Mouse (Mus musculus): ENCODE data around the gene Acox1. TPM values are rescaled to one million over a fixed set of nuclear protein-coding genes. Genes with fewer than 3 reads are reported as not detected.

The Acox1 gene
- polyA plus RNA-seq, 1 experiment from 2014 or later = 67.8 TPM

- Histone ChIP-seq H3K27me3 (replicated peaks; ENCODE audit: control insufficient read depth, insufficient read depth, low read length) (no peaks in the 10 kb centered on the region), H3K4me3 (ENCODE audit: low read length) (no peak overlapping the region), H3K9ac (ENCODE audit: low read depth, low read length) (no peak overlapping the region), H3K4me2 (ENCODE audit: low read length) (no peak overlapping the region), H3K9me3 (ENCODE audit: control insufficient read depth, low read length) (no peaks in the 10 kb centered on the region), H3K36me3 (ENCODE audit: control insufficient read depth, insufficient read depth, low read length) (peaks cover 4% of the 10 kb centered on the region; the same call in 1 of the 2 replicates), H3K4me1 (ENCODE audit: control insufficient read depth, insufficient read depth, low read depth, low read length) (peaks cover 9% of the 10 kb centered on the region), H3K27ac (ENCODE audit: low read depth, low read length) (no peak overlapping the region)
- ATAC-seq = no peak
- 95% methylated on average over 2 of the region's 2 CpGs for WGBS
These were observed 2.3 kb upstream of the Acox1 start for GRCm38 (mm10) chr11:116201151-116201550.

DNA sequence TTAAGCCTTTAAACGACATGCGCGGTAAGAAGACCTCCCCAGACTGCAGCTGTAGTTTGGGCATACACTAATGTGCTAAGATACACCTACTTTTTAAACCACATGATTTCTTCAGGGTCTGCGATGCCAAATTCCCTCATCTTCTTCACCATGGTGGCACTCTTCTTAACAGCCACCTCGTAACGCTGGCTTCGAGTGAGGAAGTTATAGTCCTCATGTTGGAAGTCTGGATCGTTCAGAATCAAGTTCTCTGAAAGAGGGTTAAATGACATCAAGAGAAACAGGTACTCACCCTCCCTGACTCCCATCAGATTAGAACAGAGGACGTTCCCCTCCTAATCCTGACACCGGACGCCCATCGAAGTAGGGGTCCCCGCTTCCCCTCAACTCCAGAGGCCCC, 713 bp downstream of the Acox1 start:
- ATAC-seq = no peak; the same call in 1 of the 2 replicates
- Histone ChIP-seq H3K36me3 (ENCODE audit: control insufficient read depth, insufficient read depth, low read length) (no peaks in the 10 kb centered on the region; the same call in 1 of the 2 replicates), H3K9me3 (ENCODE audit: control insufficient read depth, low read length) (no peaks in the 10 kb centered on the region), H3K4me1 (ENCODE audit: control insufficient read depth, insufficient read depth, low read depth, low read length) (peaks cover 14% of the 10 kb centered on the region), H3K4me3 (ENCODE audit: low read length) (peak overlapping the region; percentile 65), H3K27me3 (replicated peaks; ENCODE audit: control insufficient read depth, insufficient read depth, low read length) (no peaks in the 10 kb centered on the region), H3K9ac (ENCODE audit: low read depth, low read length) (peak overlapping the region; percentile 83), H3K4me2 (ENCODE audit: low read length) (peak overlapping the region; percentile 70), H3K27ac (ENCODE audit: low read depth, low read length) (peak overlapping the region; percentile 95)
- WGBS = 21% methylated on average over 13 of the region's 13 CpGs

DNA sequence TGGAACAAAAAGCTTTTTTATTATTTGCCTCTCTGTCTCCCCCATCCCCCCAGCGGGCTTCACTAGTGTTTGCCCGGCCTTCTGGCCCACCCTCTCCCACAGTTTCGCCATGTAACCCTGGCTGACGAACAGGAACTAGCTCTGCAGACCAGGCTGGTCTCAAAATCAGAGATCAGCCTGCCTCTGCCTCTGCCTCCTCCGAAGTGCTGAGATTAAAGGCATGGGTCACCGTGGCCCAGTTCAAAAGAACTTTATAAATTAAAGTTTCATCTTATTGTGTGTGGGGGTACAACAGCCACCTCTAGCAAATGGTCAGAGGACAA, 1.3 kb downstream of the Acox1 start:
- Histone ChIP-seq H3K27ac (ENCODE audit: low read depth, low read length) (no peak overlapping the region), H3K4me1 (ENCODE audit: control insufficient read depth, insufficient read depth, low read depth, low read length) (peaks cover 14% of the 10 kb centered on the region), H3K4me3 (ENCODE audit: low read length) (peak overlapping the region; percentile 65; the same call in 1 of the 2 replicates), H3K4me2 (ENCODE audit: low read length) (peak overlapping the region; percentile 70), H3K36me3 (ENCODE audit: control insufficient read depth, insufficient read depth, low read length) (no peaks in the 10 kb centered on the region; the same call in 1 of the 2 replicates), H3K27me3 (replicated peaks; ENCODE audit: control insufficient read depth, insufficient read depth, low read length) (no peaks in the 10 kb centered on the region), H3K9ac (ENCODE audit: low read depth, low read length) (no peak overlapping the region), H3K9me3 (ENCODE audit: control insufficient read depth, low read length) (no peaks in the 10 kb centered on the region)
- WGBS = 94% methylated on average over 6 of the region's 6 CpGs
- no peak for ATAC-seq

DNA sequence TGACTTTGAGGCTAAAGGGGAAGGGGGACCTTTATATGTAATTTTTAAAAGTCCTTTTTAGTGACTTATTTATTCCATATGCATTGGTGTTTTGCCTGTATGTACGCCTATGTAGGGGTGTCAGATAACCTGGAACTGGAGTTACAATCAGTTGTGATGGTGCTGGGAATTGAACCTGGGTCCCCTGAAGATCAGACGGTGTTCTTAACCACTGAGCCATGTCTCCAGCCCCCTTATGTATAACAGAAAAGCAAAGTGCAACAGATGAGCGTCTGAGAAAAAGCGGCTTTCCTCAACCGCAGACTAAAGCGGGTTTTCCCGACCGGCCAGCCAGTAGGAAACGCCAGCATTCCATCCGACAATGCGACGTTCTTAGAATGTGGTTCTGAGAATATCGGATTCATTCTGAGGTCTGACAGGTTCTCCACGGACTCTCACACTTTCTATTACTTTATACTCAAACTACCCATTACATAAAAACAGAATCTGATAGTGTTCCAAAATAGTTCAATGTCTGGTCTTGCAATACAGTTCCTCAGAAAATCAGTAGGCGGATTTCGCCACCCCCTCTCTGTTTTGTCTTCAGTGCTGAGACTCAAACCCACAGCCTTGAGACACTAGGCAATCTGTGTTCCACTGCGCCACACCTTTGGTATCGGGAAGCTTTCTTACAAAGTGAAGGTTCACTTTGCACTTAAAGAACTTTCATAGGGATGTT, 1.8 kb downstream of the Acox1 start:
- ATAC-seq = no peak
- Histone ChIP-seq H3K4me2 (ENCODE audit: low read length) (peak overlapping the region; percentile 70; the same call in 1 of the 2 replicates), H3K9ac (ENCODE audit: low read depth, low read length) (no peak overlapping the region), H3K36me3 (ENCODE audit: control insufficient read depth, insufficient read depth, low read length) (no peaks in the 10 kb centered on the region; the same call in 1 of the 2 replicates), H3K9me3 (ENCODE audit: control insufficient read depth, low read length) (no peaks in the 10 kb centered on the region), H3K4me1 (ENCODE audit: control insufficient read depth, insufficient read depth, low read depth, low read length) (peaks cover 14% of the 10 kb centered on the region), H3K27me3 (replicated peaks; ENCODE audit: control insufficient read depth, insufficient read depth, low read length) (no peaks in the 10 kb centered on the region), H3K27ac (ENCODE audit: low read depth, low read length) (no peak overlapping the region), H3K4me3 (ENCODE audit: low read length) (no peak overlapping the region)
- 94% methylated on average over 18 of the region's 18 CpGs for WGBS

DNA sequence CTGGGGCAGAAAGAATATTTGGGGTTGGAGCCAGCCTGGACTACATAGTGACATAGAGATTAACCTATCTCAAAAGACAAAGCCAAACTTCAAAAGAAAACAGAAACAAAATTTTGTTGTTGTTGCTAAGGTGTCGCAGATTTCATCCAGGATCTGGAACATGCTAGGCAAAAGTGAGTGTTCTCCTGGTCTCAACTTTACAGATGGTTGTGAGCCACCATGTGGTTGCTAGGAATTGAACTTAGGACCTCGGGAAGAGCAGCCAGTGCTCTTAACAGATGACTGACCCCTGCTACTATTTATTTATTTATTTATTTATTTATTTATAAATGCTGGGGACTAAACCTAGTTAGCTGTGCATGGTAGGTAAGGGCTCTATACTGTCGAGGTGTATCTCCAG, 2.5 kb downstream of the Acox1 start:
- no peak for ATAC-seq
- Histone ChIP-seq H3K9me3 (ENCODE audit: control insufficient read depth, low read length) (no peaks in the 10 kb centered on the region), H3K4me1 (ENCODE audit: control insufficient read depth, insufficient read depth, low read depth, low read length) (peaks cover 14% of the 10 kb centered on the region), H3K36me3 (ENCODE audit: control insufficient read depth, insufficient read depth, low read length) (peaks cover under 1% of the 10 kb centered on the region), H3K27ac (ENCODE audit: low read depth, low read length) (no peak overlapping the region), H3K4me2 (ENCODE audit: low read length) (no peak overlapping the region), H3K9ac (ENCODE audit: low read depth, low read length) (no peak overlapping the region), H3K4me3 (ENCODE audit: low read length) (no peak overlapping the region), H3K27me3 (replicated peaks; ENCODE audit: control insufficient read depth, insufficient read depth, low read length) (no peaks in the 10 kb centered on the region)
- 84% methylated on average over 3 of the region's 3 CpGs for WGBS

GRCm38 (mm10) chr11:116195252-116195651, 3.6 kb downstream of the Acox1 start:
- 83% methylated on average over 5 of the region's 5 CpGs for WGBS
- Histone ChIP-seq H3K9ac (ENCODE audit: low read depth, low read length) (no peak overlapping the region), H3K4me3 (ENCODE audit: low read length) (no peak overlapping the region), H3K27ac (ENCODE audit: low read depth, low read length) (no peak overlapping the region), H3K4me2 (ENCODE audit: low read length) (no peak overlapping the region), H3K27me3 (replicated peaks; ENCODE audit: control insufficient read depth, insufficient read depth, low read length) (no peaks in the 10 kb centered on the region), H3K9me3 (ENCODE audit: control insufficient read depth, low read length) (no peaks in the 10 kb centered on the region), H3K36me3 (ENCODE audit: control insufficient read depth, insufficient read depth, low read length) (peaks cover 8% of the 10 kb centered on the region), H3K4me1 (ENCODE audit: control insufficient read depth, insufficient read depth, low read depth, low read length) (peaks cover 14% of the 10 kb centered on the region)
- no peak for ATAC-seq

DNA sequence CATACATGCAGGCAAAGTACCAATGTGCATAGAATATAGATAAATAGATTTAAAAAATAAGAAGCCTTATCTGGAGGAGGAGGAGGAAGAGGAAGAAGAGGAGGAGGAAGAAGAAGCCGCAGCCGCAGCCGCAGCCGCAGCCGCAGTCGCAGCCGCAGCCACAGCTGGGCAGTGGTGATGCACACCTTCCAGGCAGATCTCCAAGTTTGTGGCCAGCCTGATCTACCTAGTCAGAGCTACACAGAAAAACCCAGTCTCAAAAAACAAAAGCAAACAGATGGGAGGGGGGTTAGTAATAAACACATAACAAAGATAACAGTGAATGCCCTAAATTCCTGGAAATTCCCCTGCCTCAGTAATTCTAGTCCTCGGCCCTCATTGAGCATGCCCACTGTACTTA, 4.2 kb downstream of the Acox1 start:
- H3K27me3 ChIP-seq (replicated peaks; ENCODE audit: control insufficient read depth, insufficient read depth, low read length) = no peaks in the 10 kb centered on the region
- H3K4me2 ChIP-seq (ENCODE audit: low read length) = no peak overlapping the region
- no peak for ATAC-seq
- no peak overlapping the region for H3K9ac ChIP-seq (ENCODE audit: low read depth, low read length)
- no peak overlapping the region for H3K4me3 ChIP-seq (ENCODE audit: low read length)
- peaks cover 13% of the 10 kb centered on the region for H3K4me1 ChIP-seq (ENCODE audit: control insufficient read depth, insufficient read depth, low read depth, low read length)
- peaks cover 9% of the 10 kb centered on the region for H3K36me3 ChIP-seq (ENCODE audit: control insufficient read depth, insufficient read depth, low read length)
- no peak overlapping the region for H3K27ac ChIP-seq (ENCODE audit: low read depth, low read length)
- H3K9me3 ChIP-seq (ENCODE audit: control insufficient read depth, low read length) = no peaks in the 10 kb centered on the region
- 93% methylated on average over 8 of the region's 8 CpGs for WGBS

DNA sequence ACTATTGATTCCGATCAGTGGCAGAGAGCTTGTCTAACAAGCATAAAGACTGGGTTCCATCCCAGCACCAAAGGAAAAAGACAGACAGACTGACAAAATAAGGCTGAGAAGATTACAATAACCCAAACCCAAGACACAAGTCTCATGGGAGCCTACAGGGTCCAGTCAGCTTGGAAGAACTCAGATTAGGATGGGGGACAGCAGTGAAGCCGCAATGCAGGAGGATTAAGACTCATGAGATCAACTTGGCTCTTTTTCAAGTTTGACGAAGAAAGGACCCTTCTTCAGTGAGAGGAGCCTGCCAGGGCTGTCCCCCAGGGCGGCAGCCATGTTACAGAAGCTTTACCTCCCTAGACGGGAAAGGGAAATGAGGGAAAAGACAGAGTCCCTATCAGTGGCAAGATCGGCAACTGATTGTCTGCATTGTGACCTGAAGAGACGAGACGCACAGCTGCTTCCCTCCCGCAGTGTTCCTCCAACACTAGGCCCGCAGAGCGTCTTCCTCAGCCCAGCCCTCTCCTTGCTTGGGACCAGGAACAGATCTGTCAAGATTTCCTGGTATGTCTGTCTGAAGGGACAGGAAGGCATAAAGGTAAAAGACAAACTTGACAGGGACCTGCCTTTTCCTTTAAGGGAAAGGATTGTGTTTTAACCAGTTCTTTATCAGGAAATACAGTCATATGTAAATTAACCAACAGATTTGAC, 11.5 kb downstream of the Acox1 start:
- Histone ChIP-seq H3K4me2 (ENCODE audit: low read length) (no peak overlapping the region), H3K9me3 (ENCODE audit: control insufficient read depth, low read length) (no peaks in the 10 kb centered on the region), H3K27me3 (replicated peaks; ENCODE audit: control insufficient read depth, insufficient read depth, low read length) (no peaks in the 10 kb centered on the region), H3K9ac (ENCODE audit: low read depth, low read length) (no peak overlapping the region), H3K36me3 (ENCODE audit: control insufficient read depth, insufficient read depth, low read length) (peaks cover 20% of the 10 kb centered on the region), H3K4me1 (ENCODE audit: control insufficient read depth, insufficient read depth, low read depth, low read length) (peaks cover 5% of the 10 kb centered on the region), H3K4me3 (ENCODE audit: low read length) (no peak overlapping the region), H3K27ac (ENCODE audit: low read depth, low read length) (peak overlapping the region; percentile 48)
- peak; percentile 34; the same call in 1 of the 2 replicates for ATAC-seq
- WGBS = 24% methylated on average over 11 of the region's 11 CpGs

GRCm38 (mm10) chr11:116186360-116186759, 12.5 kb downstream of the Acox1 start:
- WGBS = 87% methylated on average over 11 of the region's 11 CpGs
- Histone ChIP-seq H3K4me2 (ENCODE audit: low read length) (no peak overlapping the region), H3K9ac (ENCODE audit: low read depth, low read length) (no peak overlapping the region), H3K4me1 (ENCODE audit: control insufficient read depth, insufficient read depth, low read depth, low read length) (peaks cover 5% of the 10 kb centered on the region), H3K27ac (ENCODE audit: low read depth, low read length) (peak overlapping the region; percentile 14), H3K27me3 (replicated peaks; ENCODE audit: control insufficient read depth, insufficient read depth, low read length) (no peaks in the 10 kb centered on the region), H3K4me3 (ENCODE audit: low read length) (no peak overlapping the region), H3K9me3 (ENCODE audit: control insufficient read depth, low read length) (no peaks in the 10 kb centered on the region), H3K36me3 (ENCODE audit: control insufficient read depth, insufficient read depth, low read length) (peaks cover 22% of the 10 kb centered on the region)
- ATAC-seq = no peak
